Mouse (Mus musculus): ENCODE measurements around the gene Bnipl. TPM values are rescaled to one million over a fixed set of nuclear protein-coding genes. Genes with fewer than 3 reads are reported as not detected.

Bnipl gene
- polyA plus RNA-seq, 1 experiment from 2014 or later: 1.6 TPM

DNA sequence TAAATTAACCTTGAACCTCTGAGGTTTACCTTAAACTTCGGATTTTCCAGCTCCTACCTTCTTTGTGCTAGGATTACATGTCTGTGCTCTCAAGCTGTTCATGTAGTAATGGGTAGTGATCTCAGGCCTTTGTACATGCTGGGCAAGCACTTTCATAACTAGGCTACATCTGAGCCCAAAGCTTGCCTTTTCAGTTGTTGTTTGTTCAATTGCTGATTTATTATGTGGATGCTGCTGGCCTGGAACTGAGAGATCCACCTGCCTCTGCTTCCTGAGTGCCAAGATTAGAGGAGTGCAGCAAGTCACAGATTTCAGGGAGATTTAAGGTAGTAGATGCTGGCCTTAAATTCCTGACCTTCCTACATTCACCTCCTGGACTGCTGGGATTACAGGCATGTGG, 51.9 kb downstream of the Bnipl start:
- peaks cover 36% of the 10 kb centered on the region for H3K36me3 ChIP-seq (ENCODE audit: insufficient read depth, low read length)
- H3K9ac ChIP-seq (ENCODE audit: low read depth, low read length): no peak overlapping the region
- H3K9me3 ChIP-seq (replicated peaks; ENCODE audit: low read length): no peaks in the 10 kb centered on the region
- no peak for DNase-seq (ENCODE audit: low spot score)
- no peak for TF ChIP-seq CTCF (IDR thresholded peaks at IDR 0.05; ENCODE audit: low read depth)
- no peak overlapping the region for H3K4me2 ChIP-seq (ENCODE audit: low read length)
- no peak overlapping the region for H3K4me3 ChIP-seq (replicated peaks; ENCODE audit: low read depth, low read length)
- no peaks in the 10 kb centered on the region for H3K4me1 ChIP-seq (replicated peaks; ENCODE audit: insufficient read depth, low read length)
- WGBS: 73% methylated on average over 1 of the region's 1 CpGs
- H3K27me3 ChIP-seq (ENCODE audit: insufficient read depth, low read length): no peaks in the 10 kb centered on the region
- H3K27ac ChIP-seq: peak overlapping the region; percentile 92; the same call in 1 of the 2 replicates
- no peak for ATAC-seq (replicated peaks; ENCODE audit: low FRiP score, low read depth)

DNA sequence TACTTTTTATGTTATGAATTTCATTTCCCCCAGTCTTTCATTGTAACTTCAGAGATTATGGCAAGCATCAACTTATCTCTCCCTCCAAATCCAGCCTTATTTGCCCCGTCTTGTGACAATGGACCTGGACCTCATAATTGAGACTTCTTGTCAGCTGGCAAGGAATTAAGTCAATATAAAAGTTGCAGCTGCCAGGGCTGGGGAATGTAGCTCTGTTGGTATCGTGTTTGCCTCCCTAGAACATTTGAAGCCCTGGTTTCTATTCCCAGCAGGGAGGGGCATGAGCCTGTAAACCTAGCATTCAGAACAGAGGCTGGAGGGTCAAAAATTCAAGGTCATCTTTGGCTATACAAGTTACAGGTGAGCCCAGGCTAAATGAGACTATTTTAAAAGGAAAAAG, 55.2 kb downstream of the Bnipl start:
- peaks cover 24% of the 10 kb centered on the region; the same call in 1 of the 2 replicates for H3K36me3 ChIP-seq (ENCODE audit: insufficient read depth, low read length)
- H3K4me2 ChIP-seq (ENCODE audit: low read length): no peak overlapping the region
- no peak overlapping the region for H3K4me3 ChIP-seq (replicated peaks; ENCODE audit: low read depth, low read length)
- no peak for DNase-seq (ENCODE audit: low spot score)
- no peaks in the 10 kb centered on the region for H3K27me3 ChIP-seq (ENCODE audit: insufficient read depth, low read length)
- H3K4me1 ChIP-seq (replicated peaks; ENCODE audit: insufficient read depth, low read length): no peaks in the 10 kb centered on the region
- TF ChIP-seq CTCF (IDR thresholded peaks at IDR 0.05; ENCODE audit: low read depth): no peak
- ATAC-seq (replicated peaks; ENCODE audit: low FRiP score, low read depth): no peak
- no peak overlapping the region for H3K27ac ChIP-seq
- no peak overlapping the region for H3K9ac ChIP-seq (ENCODE audit: low read depth, low read length)
- H3K9me3 ChIP-seq (replicated peaks; ENCODE audit: low read length): no peaks in the 10 kb centered on the region
- 86% methylated on average over 2 of the region's 2 CpGs for WGBS

DNA sequence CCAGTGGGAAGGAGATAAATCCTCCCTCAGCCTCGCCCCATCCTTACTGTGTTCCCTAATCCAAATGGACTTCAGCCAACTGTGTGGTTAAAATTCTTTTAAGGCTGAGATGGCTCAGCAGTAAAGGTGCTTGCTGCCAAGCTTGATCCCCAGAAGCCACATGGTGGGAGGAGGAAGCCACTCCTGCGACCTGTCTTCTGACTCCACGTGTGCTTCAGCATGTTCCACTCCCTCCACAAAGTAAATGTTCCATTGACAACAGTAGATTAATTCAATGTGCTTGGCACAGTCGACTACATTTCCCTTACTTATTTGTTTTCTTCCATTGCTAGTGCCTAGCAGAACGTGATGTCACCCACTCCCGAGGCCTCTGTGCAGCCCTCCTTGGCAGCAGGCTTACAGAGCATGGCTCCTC, 56.3 kb downstream of the Bnipl start:
- peaks cover 27% of the 10 kb centered on the region; the same call in 1 of the 2 replicates for H3K36me3 ChIP-seq (ENCODE audit: insufficient read depth, low read length)
- ATAC-seq (replicated peaks; ENCODE audit: low FRiP score, low read depth): 0 out of 2 replicates have a peak, but pooled peaks have one; percentile 33
- no peaks in the 10 kb centered on the region for H3K27me3 ChIP-seq (ENCODE audit: insufficient read depth, low read length)
- WGBS: 74% methylated on average over 6 of the region's 6 CpGs
- no peak for TF ChIP-seq CTCF (IDR thresholded peaks at IDR 0.05; ENCODE audit: low read depth)
- no peak for DNase-seq (ENCODE audit: low spot score)
- H3K27ac ChIP-seq: no peak overlapping the region
- no peaks in the 10 kb centered on the region for H3K4me1 ChIP-seq (replicated peaks; ENCODE audit: insufficient read depth, low read length)
- H3K4me3 ChIP-seq (replicated peaks; ENCODE audit: low read depth, low read length): no peak overlapping the region
- no peaks in the 10 kb centered on the region for H3K9me3 ChIP-seq (replicated peaks; ENCODE audit: low read length)
- no peak overlapping the region for H3K9ac ChIP-seq (ENCODE audit: low read depth, low read length)
- H3K4me2 ChIP-seq (ENCODE audit: low read length): no peak overlapping the region

Other genes with a start within 250 kb of the Bnipl start
- 19.7 and 20.0 TPM in 2 replicates for gene Zfp687, start 235.7 kb downstream of the Bnipl start, polyA plus RNA-seq (2015; fragmentation: Nextera tagmentation; extraction: Ambion mirVana)
- gene Psmd4, start 208.6 kb downstream of the Bnipl start, polyA plus RNA-seq (2015; fragmentation: Nextera tagmentation; extraction: Ambion mirVana): 214 and 231 TPM in 2 replicates
- gene Pip5k1a, start 144.3 kb downstream of the Bnipl start, polyA plus RNA-seq (2015; fragmentation: Nextera tagmentation; extraction: Ambion mirVana): 17.8 and 19.8 TPM in 2 replicates
- 116 and 120 TPM in 2 replicates for gene Vps72, start 140.2 kb downstream of the Bnipl start, polyA plus RNA-seq (2015; fragmentation: Nextera tagmentation; extraction: Ambion mirVana)
- gene Tmod4, start 126.7 kb downstream of the Bnipl start, polyA plus RNA-seq (2015; fragmentation: Nextera tagmentation; extraction: Ambion mirVana): 0.69 and 0.83 TPM in 2 replicates
- 63.0 and 63.5 TPM in 2 replicates for gene Scnm1, start 117.2 kb downstream of the Bnipl start, polyA plus RNA-seq (2015; fragmentation: Nextera tagmentation; extraction: Ambion mirVana)
- gene Lysmd1, start 117.1 kb downstream of the Bnipl start, polyA plus RNA-seq (2015; fragmentation: Nextera tagmentation; extraction: Ambion mirVana): 14.4 and 15.2 TPM in 2 replicates
- 2.8 and 3.6 TPM in 2 replicates for gene Tnfaip8l2, start 108.8 kb downstream of the Bnipl start, polyA plus RNA-seq (2015; fragmentation: Nextera tagmentation; extraction: Ambion mirVana)
- 1.8 and 2.9 TPM in 2 replicates for gene Sema6c, start 90.7 kb downstream of the Bnipl start, polyA plus RNA-seq (2015; fragmentation: Nextera tagmentation; extraction: Ambion mirVana)
- gene Gabpb2, start 33.3 kb downstream of the Bnipl start, polyA plus RNA-seq (2015; fragmentation: Nextera tagmentation; extraction: Ambion mirVana): 4.5 and 5.4 TPM in 2 replicates
- gene Cdc42se1, start 22.5 kb downstream of the Bnipl start, polyA plus RNA-seq (2015; fragmentation: Nextera tagmentation; extraction: Ambion mirVana): 98.5 and 102 TPM in 2 replicates
- gene Mllt11, start 19.0 kb downstream of the Bnipl start, polyA plus RNA-seq (2015; fragmentation: Nextera tagmentation; extraction: Ambion mirVana): 11.2 and 11.8 TPM in 2 replicates
- gene Gm128, start 9.6 kb downstream of the Bnipl start, polyA plus RNA-seq (2015; fragmentation: Nextera tagmentation; extraction: Ambion mirVana): 1.2 and 1.3 TPM in 2 replicates
- 72.6 and 73.2 TPM in 2 replicates for gene Mindy1, start 30.2 kb upstream of the Bnipl start, polyA plus RNA-seq (2015; fragmentation: Nextera tagmentation; extraction: Ambion mirVana)
- gene Prune1, start 30.9 kb upstream of the Bnipl start, polyA plus RNA-seq (2015; fragmentation: Nextera tagmentation; extraction: Ambion mirVana): 20.1 and 20.3 TPM in 2 replicates
- 9.9 and 10.1 TPM in 2 replicates for gene Anxa9, start 56.0 kb upstream of the Bnipl start, polyA plus RNA-seq (2015; fragmentation: Nextera tagmentation; extraction: Ambion mirVana)
- 172 and 186 TPM in 2 replicates for gene Cers2, start 63.6 kb upstream of the Bnipl start, polyA plus RNA-seq (2015; fragmentation: Nextera tagmentation; extraction: Ambion mirVana)
- 22.2 and 23.2 TPM in 2 replicates for gene Setdb1, start 106.0 kb upstream of the Bnipl start, polyA plus RNA-seq (2015; fragmentation: Nextera tagmentation; extraction: Ambion mirVana)
- gene 4930558C23Rik, start 151.6 kb upstream of the Bnipl start, polyA plus RNA-seq (2015; fragmentation: Nextera tagmentation; extraction: Ambion mirVana): 0.22 and 0.26 TPM in 2 replicates
- gene Arnt, start 183.2 kb upstream of the Bnipl start, polyA plus RNA-seq (2015; fragmentation: Nextera tagmentation; extraction: Ambion mirVana): 21.6 and 26.7 TPM in 2 replicates
- gene Ctsk, start 248.1 kb upstream of the Bnipl start, polyA plus RNA-seq (2015; fragmentation: Nextera tagmentation; extraction: Ambion mirVana): 10.5 and 11.3 TPM in 2 replicates